Mouse (Mus musculus): ENCODE results near the gene Tspan18. TPM values are rescaled to one million over a fixed set of nuclear protein-coding genes. Genes with fewer than 3 reads are reported as not detected.

Tspan18 gene
- total RNA-seq, 2 experiments from 2014 or later, result 39.1 to 40.2 TPM

- H3K4me3 ChIP-seq, result no peak overlapping the region
- DNase-seq (ENCODE audit: low spot score in 2 of 2), result no peak
- no peak for TF ChIP-seq CTCF (conservative IDR thresholded peaks at IDR 0.05)
- no peak overlapping the region for H3K27ac ChIP-seq
Measured at GRCm38 (mm10) chr2:93357391-93357790, 23.1 kb upstream of the Tspan18 start.

- DNase-seq (ENCODE audit: low spot score in 2 of 2), result peak in 1 of 2 experiments; percentile 39
- peak overlapping the region; percentile 78 for H3K27ac ChIP-seq
- TF ChIP-seq CTCF (conservative IDR thresholded peaks at IDR 0.05), result no peak
- no peak overlapping the region; the same call in 1 of the 2 replicates for H3K4me3 ChIP-seq
Measured at GRCm38 (mm10) chr2:93355845-93356244, 21.5 kb upstream of the Tspan18 start.

DNA sequence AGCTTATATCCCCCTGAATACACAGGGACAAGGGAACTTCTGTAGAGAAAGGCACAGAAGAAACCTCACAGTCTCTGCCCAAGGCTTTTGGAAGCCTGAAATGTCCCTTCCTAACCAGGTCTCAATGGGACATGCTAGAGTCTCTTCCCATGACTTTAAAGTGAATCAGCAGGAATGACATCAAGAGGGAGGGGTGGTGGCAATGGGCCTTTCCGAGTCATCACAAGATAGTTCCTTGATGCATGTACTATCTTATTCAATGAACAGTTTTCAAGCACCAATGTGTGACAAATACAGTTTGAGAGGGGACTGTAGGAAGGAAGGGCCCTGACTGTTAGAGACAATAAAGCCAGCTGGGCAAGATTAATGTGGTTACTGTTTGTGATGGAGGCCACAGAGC, 20.3 kb upstream of the Tspan18 start:
- no peak for TF ChIP-seq CTCF (conservative IDR thresholded peaks at IDR 0.05)
- no peak for DNase-seq (ENCODE audit: low spot score in 2 of 2)
- Histone ChIP-seq H3K4me3 (no peak overlapping the region), H3K27ac (peak overlapping the region; percentile 32; the same call in 1 of the 2 replicates)

GRCm38 (mm10) chr2:93353725-93354124, 19.4 kb upstream of the Tspan18 start:
- H3K4me3 ChIP-seq, result no peak overlapping the region
- no peak overlapping the region for H3K27ac ChIP-seq
- no peak for TF ChIP-seq CTCF (conservative IDR thresholded peaks at IDR 0.05)
- no peak for DNase-seq (ENCODE audit: low spot score in 2 of 2)

GRCm38 (mm10) chr2:93352915-93353685, 18.8 kb upstream of the Tspan18 start:
- no peak for DNase-seq (ENCODE audit: low spot score in 2 of 2)
- Histone ChIP-seq H3K27ac (0 out of 2 replicates have a peak overlapping the region, but pooled peaks have one; percentile 8), H3K4me3 (no peak overlapping the region)
- no peak for TF ChIP-seq CTCF (conservative IDR thresholded peaks at IDR 0.05)

- Histone ChIP-seq H3K27ac (no peak overlapping the region), H3K4me3 (no peak overlapping the region)
- DNase-seq (ENCODE audit: low spot score in 2 of 2), result no peak
- no peak for TF ChIP-seq CTCF (conservative IDR thresholded peaks at IDR 0.05)
Measured at GRCm38 (mm10) chr2:93351352-93351751, 17.0 kb upstream of the Tspan18 start.

GRCm38 (mm10) chr2:93347018-93347417, 12.7 kb upstream of the Tspan18 start:
- no peak for TF ChIP-seq CTCF (conservative IDR thresholded peaks at IDR 0.05)
- DNase-seq (ENCODE audit: low spot score in 2 of 2), result no peak
- H3K4me3 ChIP-seq, result no peak overlapping the region

GRCm38 (mm10) chr2:93346609-93347008, 12.3 kb upstream of the Tspan18 start:
- TF ChIP-seq CTCF (conservative IDR thresholded peaks at IDR 0.05), result no peak
- DNase-seq (ENCODE audit: low spot score in 2 of 2), result no peak
- Histone ChIP-seq H3K27ac (no peak overlapping the region), H3K4me3 (no peak overlapping the region)

More at GRCm38 (mm10) chr2:93347018-93347417, 12.7 kb upstream of the Tspan18 start:
- H3K27ac ChIP-seq, result no peak overlapping the region

DNA sequence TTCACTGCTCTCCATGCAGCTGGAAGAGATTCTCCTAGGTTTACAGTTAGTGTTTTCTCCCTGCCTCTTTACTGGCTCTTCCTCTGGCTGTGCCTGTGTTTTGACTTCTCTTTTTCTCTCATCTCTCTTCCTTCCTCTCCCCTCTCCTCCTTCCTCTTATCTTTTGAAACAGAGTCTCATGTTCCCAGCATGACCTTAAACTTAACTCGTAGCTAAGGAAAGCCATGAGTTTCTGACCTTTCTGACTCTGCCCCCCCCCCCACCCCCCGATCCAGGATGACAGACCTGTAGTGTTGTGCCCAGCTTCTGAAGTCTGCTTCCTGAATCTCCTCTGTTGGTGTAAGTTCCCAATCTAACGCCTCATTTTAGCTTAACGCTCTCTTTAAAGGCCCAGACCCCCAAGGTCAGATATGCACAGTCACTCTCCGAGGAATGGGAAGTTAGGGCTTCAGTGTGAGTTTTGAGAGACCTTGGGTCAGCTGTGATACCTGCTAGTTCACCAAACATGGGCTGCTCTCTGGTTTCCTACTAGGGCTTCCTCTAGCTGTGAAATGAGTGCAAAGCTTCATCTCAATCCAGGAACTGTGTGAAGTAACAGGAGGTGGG, 11.5 kb upstream of the Tspan18 start:
- Histone ChIP-seq H3K4me3 (no peak overlapping the region), H3K27ac (no peak overlapping the region)
- no peak for DNase-seq (ENCODE audit: low spot score in 2 of 2)
- TF ChIP-seq CTCF (conservative IDR thresholded peaks at IDR 0.05), result no peak

DNA sequence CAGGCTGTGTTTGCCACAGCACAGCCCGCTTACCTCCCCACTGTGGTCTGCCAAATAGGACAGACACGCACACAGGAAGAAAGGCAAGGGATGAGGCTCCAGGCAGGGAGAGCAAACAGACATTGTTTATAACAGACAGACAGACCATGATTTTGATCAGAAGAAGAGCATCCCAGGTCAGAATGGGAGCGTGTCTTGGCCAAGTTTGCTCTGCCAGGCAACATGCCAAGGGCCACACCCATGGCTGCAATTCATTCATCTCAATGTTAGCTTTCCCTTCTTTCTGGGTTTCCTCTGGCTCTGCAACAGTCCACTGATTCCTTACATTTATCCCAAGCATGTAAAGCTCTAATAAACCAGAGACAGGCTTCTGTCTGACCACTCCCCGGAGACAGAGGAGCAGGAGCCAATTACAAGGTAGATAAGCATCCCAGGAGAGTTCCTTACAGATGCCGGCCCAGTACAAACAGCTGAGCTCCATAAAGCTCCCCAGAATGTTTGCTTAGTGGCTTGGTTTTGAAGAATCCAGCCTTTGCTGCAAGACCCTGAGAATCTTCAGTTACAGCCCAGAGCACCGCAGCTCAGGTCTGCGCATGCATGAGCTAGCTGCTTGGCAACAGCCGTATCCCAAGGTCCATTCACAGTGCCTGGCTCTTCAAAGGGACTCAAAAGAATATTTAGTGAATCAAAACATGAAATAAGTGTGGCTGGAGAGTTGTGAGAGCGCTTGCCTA, 5.2 kb upstream of the Tspan18 start:
- Histone ChIP-seq H3K4me3 (no peak overlapping the region), H3K27ac (no peak overlapping the region)
- no peak for TF ChIP-seq CTCF (conservative IDR thresholded peaks at IDR 0.05)
- DNase-seq (ENCODE audit: low spot score in 2 of 2), result no peak

- no peak for DNase-seq (ENCODE audit: low spot score in 2 of 2)
- TF ChIP-seq CTCF (conservative IDR thresholded peaks at IDR 0.05), result no peak
- Histone ChIP-seq H3K4me3 (no peak overlapping the region), H3K27ac (no peak overlapping the region)
Measured at GRCm38 (mm10) chr2:93335996-93336395, 1.7 kb upstream of the Tspan18 start.

- Histone ChIP-seq H3K27ac (peak overlapping the region; percentile 82), H3K4me3 (peak overlapping the region; percentile 83)
- DNase-seq (ENCODE audit: low spot score in 2 of 2), result peak; percentile 81 to 89
- TF ChIP-seq CTCF (conservative IDR thresholded peaks at IDR 0.05), result peak; percentile 96
Measured at GRCm38 (mm10) chr2:93333241-93333816, 976 bp downstream of the Tspan18 start.

DNA sequence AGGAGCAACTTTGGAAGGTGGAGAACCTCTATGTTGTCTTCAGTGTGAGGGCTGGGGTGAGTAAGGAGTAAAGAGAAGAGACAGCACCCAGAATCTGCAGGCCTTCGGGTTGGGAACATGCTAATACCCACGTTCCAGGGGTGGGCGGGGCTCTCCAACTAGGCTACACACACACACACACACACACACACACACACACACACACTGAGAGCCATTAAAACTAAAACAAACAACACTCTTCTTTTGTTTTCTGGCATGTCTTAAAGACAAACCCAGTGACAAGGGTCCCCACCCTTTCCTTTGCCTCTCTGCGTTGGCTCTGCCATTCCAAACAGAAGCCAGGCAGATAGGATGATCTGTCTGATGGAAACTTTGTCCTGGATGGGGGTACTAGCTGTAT, 2.0 kb downstream of the Tspan18 start:
- H3K27ac ChIP-seq, result peak overlapping the region; percentile 82
- DNase-seq (ENCODE audit: low spot score in 2 of 2), result no peak
- no peak overlapping the region for H3K4me3 ChIP-seq
- no peak for TF ChIP-seq CTCF (conservative IDR thresholded peaks at IDR 0.05)

All from layer of hippocampus, adult 2 months (tissue).